Mouse (Mus musculus) hindbrain, embryonic 13.5 days (tissue): ENCODE results near the gene Akain1. TPM values are rescaled to one million over a fixed set of nuclear protein-coding genes. Genes with fewer than 3 reads are reported as not detected.

Experiments used
- ATAC-seq: fragments of 200-750 bp; cut with Nextera tagmentation; 2 replicates; pipeline ENCODE4 v1.8.0; 2017; ENCODE audit warnings: moderate TSS enrichment; ENCODE audit not compliant: low FRiP score
- H3K27ac ChIP-seq: fragments of 300-500 bp; sonication (generic); 2 replicates; pipeline ENCODE4 v1.5.1; 2015; ENCODE audit warnings: inconsistent platforms, mild to moderate bottlenecking, moderate library complexity
- H3K27me3 ChIP-seq: fragments of 300-500 bp; sonication (generic); 2 replicates; pipeline ENCODE4 v1.6.1; 2015; ENCODE audit warnings: mild to moderate bottlenecking, inconsistent platforms
- H3K36me3 ChIP-seq: fragments of 300-500 bp; sonication (generic); 2 replicates; pipeline ENCODE4 v1.6.1; 2015; ENCODE audit warnings: mild to moderate bottlenecking, inconsistent platforms
- H3K4me1 ChIP-seq: fragments of 300-500 bp; sonication (generic); replicated peaks from 2 replicates; pipeline ENCODE4 v1.6.1; 2015; ENCODE audit warnings: inconsistent platforms
- H3K4me2 ChIP-seq: fragments of 300-500 bp; sonication (generic); 2 replicates; pipeline ENCODE4 v1.6.1; 2015; ENCODE audit warnings: inconsistent platforms, mild to moderate bottlenecking, moderate library complexity
- H3K4me3 ChIP-seq: fragments of 300-500 bp; sonication (generic); 2 replicates; pipeline ENCODE4 v1.5.1; 2015; ENCODE audit warnings: mild to moderate bottlenecking, inconsistent platforms
- H3K9ac ChIP-seq: fragments of 300-500 bp; sonication (generic); 2 replicates; pipeline ENCODE4 v1.6.1; 2015; ENCODE audit warnings: mild to moderate bottlenecking, inconsistent platforms
- H3K9me3 ChIP-seq: fragments of 300-500 bp; sonication (generic); 2 replicates; pipeline ENCODE4 v1.6.1; 2016; ENCODE audit warnings: inconsistent platforms
- WGBS: fragments of 180-500 bp; shearing (Covaris S2); methylation state at CpG from one replicate; pipeline ENCODE4 v1.1.7; 2015; 5-methylcytosine and 5-hydroxymethylcytosine counted together
- polyA plus RNA-seq: library from polyadenylated mRNA; unstranded; fragments of >200 nt; fragmentation: Nextera tagmentation; extraction: Ambion mirVana; gene quantifications from 2 replicates; pipeline ENCODE4 v1.2.1, GENCODE M21; 2015

The Akain1 gene
- polyA plus RNA-seq, result 0.70 and 0.96 TPM in 2 replicates

DNA sequence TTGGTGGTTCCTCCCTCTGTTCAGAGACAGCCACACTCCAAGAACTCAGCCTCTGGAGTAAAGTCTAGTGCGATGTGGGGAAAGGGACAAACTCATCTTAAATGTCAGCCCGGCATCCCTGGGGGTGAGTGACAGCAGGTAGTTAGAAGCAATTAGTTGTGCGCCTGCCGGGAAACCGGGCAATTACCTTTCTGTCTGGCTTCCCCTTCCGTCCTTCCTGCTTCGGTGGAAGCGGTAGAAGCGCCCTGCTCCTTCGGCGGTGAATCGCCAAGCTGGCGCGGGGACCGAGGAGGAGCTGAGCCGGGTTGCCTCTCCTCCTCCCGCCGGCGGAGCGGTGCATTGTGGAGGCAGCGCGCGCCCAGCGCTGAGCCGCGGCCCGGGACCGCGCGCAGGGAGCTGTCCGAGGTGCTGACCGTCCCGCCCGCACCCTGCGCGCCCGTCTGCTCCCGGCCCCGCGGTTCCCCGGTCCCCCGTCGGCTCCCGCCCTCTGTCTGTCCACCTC is at the start of gene Akain1:
TSS of gene Akain1 (plus strand) at position 337 of the 502 bp plus-strand sequence.
- peaks cover 16% of the 10 kb centered on the region for H3K4me1 ChIP-seq
- ATAC-seq, result peak; percentile 90
- H3K9me3 ChIP-seq, result no peaks in the 10 kb centered on the region
- H3K36me3 ChIP-seq, result no peaks in the 10 kb centered on the region
- H3K9ac ChIP-seq, result peak within 1 kb of the TSS; percentile 72
- H3K27me3 ChIP-seq, result peaks cover 60% of the 10 kb centered on the region
- under 1% methylated on average over 39 of the region's 44 CpGs for WGBS
- peak within 1 kb of the TSS; percentile 92 for H3K4me2 ChIP-seq
- H3K4me3 ChIP-seq, result peak within 1 kb of the TSS; percentile 58
- no peak within 1 kb of the TSS for H3K27ac ChIP-seq

DNA sequence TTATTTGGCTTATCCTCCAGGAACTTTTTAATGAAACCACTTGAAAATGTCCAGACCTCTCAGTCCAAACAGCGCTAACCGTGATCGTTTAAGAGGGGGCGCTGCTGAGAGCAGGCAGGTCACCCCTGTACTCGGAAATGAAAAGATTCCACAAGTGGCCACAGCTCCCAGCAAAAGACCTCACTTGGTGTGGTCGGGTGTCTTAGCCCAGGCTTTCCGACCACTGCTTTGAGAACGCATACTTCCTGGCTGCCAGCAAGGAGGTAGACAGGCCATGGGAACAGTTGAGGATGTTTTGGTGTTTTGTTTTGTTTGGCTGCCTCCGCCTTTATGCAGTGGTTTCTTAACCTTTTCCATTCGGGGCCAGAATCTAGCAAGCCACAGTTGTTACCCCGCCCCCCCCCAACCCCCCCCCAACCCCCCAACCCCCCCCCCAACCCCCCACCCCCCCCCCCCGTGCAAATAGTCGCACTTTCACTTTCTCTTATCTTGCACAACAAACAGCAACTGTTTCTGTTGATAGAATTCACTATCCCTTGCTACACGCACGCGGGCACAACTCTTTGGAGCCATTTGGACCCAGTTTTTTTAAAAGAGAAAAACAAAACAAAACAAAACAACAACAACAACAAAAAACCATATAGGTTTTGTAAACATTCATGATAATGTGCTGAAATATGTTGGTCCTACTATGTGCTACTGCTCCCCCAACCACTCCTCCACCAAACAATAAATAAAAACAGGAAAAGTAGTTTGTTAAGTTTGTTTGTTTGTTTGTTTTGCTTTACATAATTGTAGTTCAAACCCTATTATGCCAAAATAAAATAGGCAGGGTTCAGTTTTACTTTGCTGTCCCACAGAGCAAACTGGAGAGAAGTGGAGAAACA is 42.7 kb upstream of the Akain1 start:
- Histone ChIP-seq H3K4me3 (no peak overlapping the region), H3K9me3 (no peaks in the 10 kb centered on the region), H3K27me3 (no peaks in the 10 kb centered on the region), H3K27ac (no peak overlapping the region), H3K9ac (no peak overlapping the region), H3K36me3 (peaks cover 2% of the 10 kb centered on the region), H3K4me2 (no peak overlapping the region), H3K4me1 (no peaks in the 10 kb centered on the region)
- WGBS, result 50% methylated on average over 13 of the region's 16 CpGs
- no peak for ATAC-seq

DNA sequence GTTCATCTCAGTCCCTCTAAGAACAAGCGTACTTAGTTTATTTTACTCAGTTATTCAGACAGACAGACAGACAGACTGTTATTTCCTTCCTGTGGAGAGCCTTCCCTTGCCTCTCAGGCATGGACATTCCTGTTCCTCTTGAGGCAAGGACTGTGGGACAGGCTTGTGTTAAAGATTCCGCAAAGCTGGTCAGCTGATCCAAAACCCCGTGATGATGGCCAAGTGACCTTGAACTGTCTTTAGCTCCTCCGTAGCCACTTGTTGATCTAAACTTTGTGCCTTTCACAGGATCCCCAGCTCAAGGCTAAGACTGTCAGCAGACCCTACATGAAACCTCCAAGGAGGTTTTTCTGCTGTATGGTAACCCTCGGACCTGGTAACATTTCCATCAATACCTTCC is 42.0 kb upstream of the Akain1 start:
- Histone ChIP-seq H3K27ac (no peak overlapping the region), H3K36me3 (no peaks in the 10 kb centered on the region; the same call in 1 of the 2 replicates), H3K4me2 (no peak overlapping the region), H3K4me3 (no peak overlapping the region), H3K9ac (no peak overlapping the region), H3K9me3 (no peaks in the 10 kb centered on the region), H3K27me3 (no peaks in the 10 kb centered on the region), H3K4me1 (no peaks in the 10 kb centered on the region)
- WGBS, result 82% methylated on average over 5 of the region's 5 CpGs
- no peak for ATAC-seq

DNA sequence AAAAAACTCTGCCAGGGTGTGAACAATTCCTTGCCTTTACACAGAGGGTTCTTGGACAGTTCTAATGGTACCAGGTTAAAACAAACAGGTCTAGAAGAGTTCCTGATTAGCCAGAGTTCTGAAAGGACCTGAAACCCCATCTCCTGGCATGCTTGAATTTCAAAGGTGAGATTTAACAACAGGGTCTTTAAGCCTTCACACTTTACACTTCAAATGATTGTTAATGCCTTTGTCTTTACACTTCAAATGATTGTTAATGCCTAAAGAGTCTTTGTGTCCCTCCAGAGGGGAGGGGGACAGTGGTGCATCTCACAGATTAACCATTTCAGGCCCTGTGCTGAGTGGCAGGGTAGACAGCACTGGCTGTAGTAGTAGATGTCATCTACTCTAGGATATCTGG is 41.0 kb upstream of the Akain1 start:
- no peaks in the 10 kb centered on the region for H3K27me3 ChIP-seq
- no peaks in the 10 kb centered on the region for H3K9me3 ChIP-seq
- no peak overlapping the region for H3K4me2 ChIP-seq
- ATAC-seq, result no peak
- no peak overlapping the region for H3K4me3 ChIP-seq
- no peak overlapping the region for H3K9ac ChIP-seq
- no peak overlapping the region for H3K27ac ChIP-seq
- no peaks in the 10 kb centered on the region for H3K4me1 ChIP-seq
- no peaks in the 10 kb centered on the region; the same call in 1 of the 2 replicates for H3K36me3 ChIP-seq

DNA sequence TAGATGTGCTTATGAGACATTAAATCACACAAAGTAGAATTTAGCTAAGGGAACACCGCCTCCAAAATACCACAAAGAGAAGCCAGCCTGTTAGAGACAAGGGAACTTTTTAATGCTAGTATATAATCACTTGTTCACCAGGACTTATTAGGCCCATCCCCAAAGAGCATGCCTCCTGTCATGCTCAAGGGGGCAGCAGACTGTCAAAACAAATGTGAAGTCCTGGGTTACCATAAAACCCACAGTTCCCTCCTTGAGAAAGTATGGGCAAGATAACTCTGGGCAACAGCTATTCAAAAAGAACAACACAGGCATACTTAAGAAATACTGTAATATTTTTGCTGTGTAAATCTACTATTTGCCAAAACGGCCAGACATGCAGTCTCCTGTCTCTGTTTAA is 38.0 kb upstream of the Akain1 start:
- ATAC-seq, result no peak
- whole genome bisulfite sequencing, result 81% methylated on average over 2 of the region's 2 CpGs

DNA sequence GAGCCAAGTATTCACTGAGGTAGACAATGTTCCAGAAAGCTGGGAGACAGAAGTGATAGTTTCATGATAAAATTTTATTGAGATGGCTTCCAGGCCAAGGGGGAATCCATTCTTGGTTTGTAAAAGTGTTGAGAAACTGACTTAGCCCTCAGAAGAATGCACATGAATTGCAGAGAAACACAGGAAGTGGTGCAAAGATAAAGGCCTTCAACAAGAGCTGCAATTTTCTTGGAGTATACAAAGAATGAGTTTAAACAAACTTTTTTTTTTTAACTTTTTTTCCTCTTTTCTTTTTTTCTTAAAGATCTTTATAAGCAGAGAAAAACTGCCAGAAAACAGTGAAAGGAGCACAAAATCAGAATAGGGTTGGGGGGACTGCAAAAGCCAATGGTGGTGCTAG is 23.0 kb upstream of the Akain1 start:
- no peaks in the 10 kb centered on the region for H3K27me3 ChIP-seq
- H3K36me3 ChIP-seq, result no peaks in the 10 kb centered on the region
- H3K4me3 ChIP-seq, result peak overlapping the region; percentile 77
- peak overlapping the region; percentile 67 for H3K4me2 ChIP-seq
- H3K9me3 ChIP-seq, result no peaks in the 10 kb centered on the region
- no peak for ATAC-seq
- H3K27ac ChIP-seq, result no peak overlapping the region
- H3K9ac ChIP-seq, result no peak overlapping the region
- peaks cover 14% of the 10 kb centered on the region for H3K4me1 ChIP-seq

More for the DNA sequence above, 38.0 kb upstream of the Akain1 start:
- Histone ChIP-seq H3K27me3 (no peaks in the 10 kb centered on the region), H3K9me3 (no peaks in the 10 kb centered on the region), H3K9ac (no peak overlapping the region), H3K4me2 (no peak overlapping the region), H3K4me3 (no peak overlapping the region), H3K36me3 (no peaks in the 10 kb centered on the region), H3K4me1 (no peaks in the 10 kb centered on the region), H3K27ac (no peak overlapping the region)

DNA sequence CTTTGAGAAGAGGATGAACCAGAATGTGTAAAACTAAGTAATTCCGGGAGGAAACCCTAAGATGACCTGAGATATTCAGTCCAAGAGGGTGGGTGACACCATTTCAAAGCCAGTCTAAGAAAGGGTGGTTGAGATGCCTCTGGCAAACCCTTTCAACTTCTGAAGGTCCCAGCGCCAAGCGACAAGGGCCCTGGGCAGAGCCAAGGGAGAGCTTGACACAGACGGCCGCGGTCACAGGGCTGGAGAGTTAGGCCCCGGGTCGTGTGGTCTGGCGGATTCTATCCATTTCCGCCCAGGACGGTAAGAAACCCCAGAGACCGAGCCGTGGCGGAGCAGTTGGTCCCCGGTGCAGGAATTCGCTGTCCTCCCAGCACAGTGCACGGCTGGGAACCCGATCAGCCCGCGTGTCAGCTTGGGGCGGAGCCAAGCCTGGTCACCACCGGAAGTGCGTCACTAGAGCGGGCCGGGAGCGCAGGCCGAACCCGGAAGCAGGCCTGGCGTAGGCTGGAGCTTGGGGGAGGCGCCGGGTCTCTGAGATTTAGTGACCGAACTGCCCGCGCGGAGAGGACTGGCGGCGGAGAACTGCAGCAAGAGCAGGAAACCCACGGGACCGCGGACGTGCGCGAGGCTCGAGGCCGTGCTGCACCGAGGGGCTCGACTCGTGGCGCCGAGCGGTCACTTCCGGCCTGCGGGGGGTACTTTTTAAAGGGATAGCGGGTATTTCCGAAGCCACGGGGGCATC is 22.0 kb upstream of the Akain1 start:
- Histone ChIP-seq H3K27me3 (no peaks in the 10 kb centered on the region), H3K4me2 (peak overlapping the region; percentile 67), H3K9ac (peak overlapping the region; percentile 90), H3K4me1 (peaks cover 14% of the 10 kb centered on the region), H3K4me3 (peak overlapping the region; percentile 77), H3K36me3 (no peaks in the 10 kb centered on the region), H3K27ac (peak overlapping the region; percentile 97), H3K9me3 (no peaks in the 10 kb centered on the region)
- peak; percentile 99 for ATAC-seq
- WGBS, result under 1% methylated on average over 56 of the region's 56 CpGs

DNA sequence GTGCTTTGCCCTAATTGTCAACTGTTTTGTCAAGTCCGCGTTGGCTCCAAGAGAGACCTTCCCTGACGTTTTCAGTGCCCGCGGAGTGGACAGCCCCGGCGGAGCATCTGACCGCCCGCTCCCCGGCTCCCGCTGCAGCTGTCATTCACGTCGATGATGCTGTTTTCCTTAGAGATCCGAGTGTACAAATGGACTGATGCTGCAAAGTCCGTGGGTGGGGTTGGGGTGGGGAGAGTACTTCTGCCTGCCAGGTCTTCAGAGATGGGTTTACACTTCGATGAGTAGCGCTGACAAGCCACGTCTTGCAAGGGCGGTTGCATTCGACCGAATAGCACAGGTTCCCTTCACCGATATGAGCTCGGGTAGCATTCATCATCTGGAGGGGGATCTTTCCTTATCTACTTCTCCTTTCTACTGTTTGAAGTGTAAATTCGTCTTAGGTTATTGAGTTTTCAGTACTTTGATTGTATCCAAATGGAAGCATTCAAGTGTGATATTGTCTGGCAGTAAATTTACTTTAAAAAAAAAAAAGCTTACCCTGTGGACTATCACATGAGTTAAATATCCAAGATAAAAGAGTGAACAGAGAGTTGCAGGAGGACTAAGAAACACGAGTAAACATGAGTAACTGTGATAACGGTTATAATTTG is 21.3 kb upstream of the Akain1 start:
- peak overlapping the region; percentile 67 for H3K4me2 ChIP-seq
- WGBS, result 3% methylated on average over 26 of the region's 26 CpGs
- peak overlapping the region; percentile 90 for H3K9ac ChIP-seq
- no peaks in the 10 kb centered on the region for H3K36me3 ChIP-seq
- H3K27me3 ChIP-seq, result no peaks in the 10 kb centered on the region
- peak overlapping the region; percentile 77 for H3K4me3 ChIP-seq
- peaks cover 14% of the 10 kb centered on the region for H3K4me1 ChIP-seq
- ATAC-seq, result peak; percentile 65
- no peaks in the 10 kb centered on the region for H3K9me3 ChIP-seq
- H3K27ac ChIP-seq, result peak overlapping the region; percentile 97

DNA sequence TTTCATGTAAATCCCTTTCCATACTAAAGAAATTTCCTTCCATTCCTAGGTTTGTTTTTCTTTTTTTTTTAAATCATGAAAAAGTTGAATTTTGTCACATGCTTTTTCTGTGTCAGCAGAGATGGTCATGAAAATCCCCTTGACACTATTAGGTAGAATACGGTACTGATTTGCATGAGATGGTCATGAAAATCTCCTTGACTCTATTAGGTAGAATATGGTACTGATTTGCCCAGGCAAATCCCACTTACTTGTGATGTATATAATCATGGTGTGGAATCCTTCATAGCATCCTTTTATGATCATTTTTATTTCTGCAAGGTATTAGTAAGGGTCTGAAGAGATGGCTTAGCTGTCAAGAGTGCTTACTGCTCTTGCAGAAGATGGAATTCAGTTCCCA is 17.5 kb upstream of the Akain1 start:
- WGBS, result 7% methylated on average over 1 of the region's 1 CpGs
- no peaks in the 10 kb centered on the region for H3K36me3 ChIP-seq
- no peak overlapping the region for H3K4me3 ChIP-seq
- no peak overlapping the region for H3K4me2 ChIP-seq
- H3K9ac ChIP-seq, result no peak overlapping the region
- H3K27ac ChIP-seq, result no peak overlapping the region
- H3K4me1 ChIP-seq, result peaks cover 11% of the 10 kb centered on the region
- H3K27me3 ChIP-seq, result no peaks in the 10 kb centered on the region
- no peaks in the 10 kb centered on the region for H3K9me3 ChIP-seq
- ATAC-seq, result no peak

DNA sequence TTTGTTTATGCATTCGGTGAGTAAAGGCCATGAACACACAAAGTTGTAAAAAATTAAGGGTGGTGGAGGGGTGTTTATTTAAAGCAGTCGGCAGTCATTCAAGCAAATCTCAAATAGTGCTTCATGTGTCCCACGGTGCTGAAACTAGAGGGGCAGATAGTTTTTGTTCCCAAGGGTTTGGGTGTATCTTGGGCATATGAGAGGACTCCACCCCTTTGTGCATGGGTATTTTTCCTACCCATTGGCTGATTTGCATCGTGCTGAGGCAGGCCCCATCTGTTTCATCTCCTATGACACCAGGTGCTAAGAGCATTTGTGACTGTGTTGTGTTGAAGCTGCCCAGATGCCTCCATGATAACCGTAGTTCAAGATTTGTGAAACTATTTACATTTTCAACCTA is 1.3 kb upstream of the Akain1 start:
- Histone ChIP-seq H3K36me3 (no peaks in the 10 kb centered on the region), H3K4me2 (no peak overlapping the region), H3K27ac (no peak overlapping the region), H3K27me3 (peaks cover 59% of the 10 kb centered on the region), H3K4me3 (no peak overlapping the region), H3K9ac (no peak overlapping the region), H3K4me1 (peaks cover 16% of the 10 kb centered on the region), H3K9me3 (no peaks in the 10 kb centered on the region)
- WGBS, result 72% methylated on average over 5 of the region's 5 CpGs
- no peak for ATAC-seq

DNA sequence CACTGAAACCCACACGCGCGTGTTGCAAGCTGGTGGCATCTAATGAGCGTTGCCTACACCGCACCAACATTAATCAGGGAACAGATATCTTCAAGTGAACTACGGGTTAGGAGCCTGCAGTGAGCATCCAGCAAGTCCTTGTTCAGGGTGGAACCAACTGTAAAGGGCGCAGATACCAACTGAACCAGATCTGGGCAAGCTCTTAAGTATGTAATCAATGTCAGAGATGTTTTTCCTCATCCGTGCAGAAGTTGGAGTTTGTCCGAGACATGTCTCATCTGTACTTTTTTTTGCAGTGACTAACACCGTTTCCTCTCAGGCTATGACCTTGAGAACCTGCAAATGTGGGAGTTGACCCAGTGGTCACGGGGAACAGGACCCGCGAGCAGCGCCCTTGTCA is 640 bp upstream of the Akain1 start:
- no peaks in the 10 kb centered on the region for H3K36me3 ChIP-seq
- peak overlapping the region; percentile 58 for H3K4me3 ChIP-seq
- 0 out of 2 replicates have a peak, but pooled peaks have one; percentile 10 for ATAC-seq
- peak overlapping the region; percentile 92 for H3K4me2 ChIP-seq
- peaks cover 16% of the 10 kb centered on the region for H3K4me1 ChIP-seq
- peaks cover 60% of the 10 kb centered on the region for H3K27me3 ChIP-seq
- no peak overlapping the region for H3K27ac ChIP-seq
- WGBS, result 35% methylated on average over 14 of the region's 14 CpGs
- H3K9me3 ChIP-seq, result no peaks in the 10 kb centered on the region
- peak overlapping the region; percentile 72; the same call in 1 of the 2 replicates for H3K9ac ChIP-seq
